16 mouse cellular contexts compared by ENCODE assay signal in genomic region chr17:26690236-26690635, GRCm38 (mm10). TPM values are rescaled to one million over a fixed set of nuclear protein-coding genes. Genes with fewer than 3 reads are reported as not detected.
DNase-seq lines count a peak whose midpoint lies in the region; ATAC-seq and TF ChIP-seq lines count a peak whose summit lies in the region.
"Had no signal": no experiment of that assay in that cellular context is flagged by ENCODE, and none has a peak within 500 bp of the region (broad histone marks: within the 10 kb centered on the region; RNA-seq: fewer than 3 reads in every experiment).

No protein-coding gene starts in this region.

- H3K27ac ChIP-seq in forebrain, embryonic 12.5 days: peak overlapping the region; percentile 70; the same call in 1 of the 2 replicates
- H3K27ac ChIP-seq in forebrain, embryonic 11.5 days (ENCODE audit: low read depth, low read length): no peak overlapping the region
- H3K27ac ChIP-seq in kidney, adult 2 months (ENCODE audit: insufficient read depth, low read depth, low read length): peak overlapping the region; percentile 63; the same call in 1 of the 2 replicates
- peak overlapping the region; percentile 23 for H3K27ac ChIP-seq in testis, adult 2 months (ENCODE audit: control insufficient read depth, insufficient read depth, low read depth, low read length)
- H3K27ac ChIP-seq: intestine, embryonic 15.5 days; macrophage had no signal

- 0 out of 2 replicates have a peak, but pooled peaks cover 2% of the 10 kb centered on the region for H3K36me3 ChIP-seq in forebrain, embryonic 12.5 days (replicated peaks)
- H3K36me3 ChIP-seq in forebrain, embryonic 11.5 days (ENCODE audit: control insufficient read depth, insufficient read depth, low read length): no peaks in the 10 kb centered on the region
- no peaks in the 10 kb centered on the region for H3K36me3 ChIP-seq in kidney, adult 2 months (ENCODE audit: control insufficient read depth, insufficient read depth, low read length)
- H3K36me3 ChIP-seq in testis, adult 2 months (ENCODE audit: control insufficient read depth, insufficient read depth, low read length): no peaks in the 10 kb centered on the region; the same call in 1 of the 2 replicates
- H3K36me3 ChIP-seq: intestine, embryonic 15.5 days had no signal

- H3K27me3 ChIP-seq in forebrain, embryonic 12.5 days: no peaks in the 10 kb centered on the region
- H3K27me3 ChIP-seq in forebrain, embryonic 11.5 days (ENCODE audit: control insufficient read depth, insufficient read depth, low read length): no peaks in the 10 kb centered on the region
- H3K27me3 ChIP-seq in kidney, adult 2 months (replicated peaks; ENCODE audit: control insufficient read depth, insufficient read depth, low read length): no peaks in the 10 kb centered on the region
- no peaks in the 10 kb centered on the region for H3K27me3 ChIP-seq in testis, adult 2 months (ENCODE audit: control insufficient read depth, insufficient read depth, low read length)
- H3K27me3 ChIP-seq: intestine, embryonic 15.5 days had no signal

- H3K4me1 ChIP-seq in forebrain, embryonic 12.5 days: peaks cover 5% of the 10 kb centered on the region; the same call in 1 of the 2 replicates
- no peaks in the 10 kb centered on the region for H3K4me1 ChIP-seq in forebrain, embryonic 11.5 days (replicated peaks; ENCODE audit: control insufficient read depth, insufficient read depth, low read length)
- peaks cover 19% of the 10 kb centered on the region for H3K4me1 ChIP-seq in kidney, adult 2 months (ENCODE audit: control insufficient read depth, insufficient read depth, low read length)
- peaks cover 3% of the 10 kb centered on the region; the same call in 1 of the 2 replicates for H3K4me1 ChIP-seq in testis, adult 2 months (ENCODE audit: control insufficient read depth, insufficient read depth, low read length)
- H3K4me1 ChIP-seq: intestine, embryonic 15.5 days had no signal

- TF ChIP-seq POLR2A in kidney, adult 2 months (IDR thresholded peaks at IDR 0.05; ENCODE audit: low read depth, low read length): no peak
- no peak for TF ChIP-seq POLR2A in testis, adult 2 months (IDR thresholded peaks at IDR 0.05; ENCODE audit: control insufficient read depth, low read depth, low read length)

- no peaks in the 10 kb centered on the region for H3K9me3 ChIP-seq in forebrain, embryonic 12.5 days
- H3K9me3 ChIP-seq in forebrain, embryonic 11.5 days (ENCODE audit: control insufficient read depth, low read length): no peaks in the 10 kb centered on the region
- H3K9me3 ChIP-seq: G1E; intestine, embryonic 15.5 days had no signal

- TF ChIP-seq CTCF in kidney, adult 2 months (conservative IDR thresholded peaks at IDR 0.05; ENCODE audit: insufficient read depth, insufficient read length, low read depth, low read length): no peak
- TF ChIP-seq CTCF in testis, adult 2 months (IDR thresholded peaks at IDR 0.05; ENCODE audit: control insufficient read depth, insufficient read depth, insufficient replicate concordance, low read depth, low read length): no peak

- no peak overlapping the region for H3K4me3 ChIP-seq in forebrain, embryonic 12.5 days (replicated peaks)
- H3K4me3 ChIP-seq in forebrain, embryonic 11.5 days (ENCODE audit: low read depth, low read length): no peak overlapping the region
- no peak overlapping the region for H3K4me3 ChIP-seq in kidney, adult 2 months (ENCODE audit: insufficient read depth, low read depth, low read length)
- no peak overlapping the region for H3K4me3 ChIP-seq in testis, adult 2 months (ENCODE audit: control insufficient read depth, low read depth, low read length)
- H3K4me3 ChIP-seq: intestine, embryonic 15.5 days had no signal

- DNase-seq in forebrain, embryonic 11.5 days (ENCODE audit: low spot score): no peak
- no peak for DNase-seq in kidney, adult 2 months
- DNase-seq in kidney, postnatal 10 days: no peak
- DNase-seq in testis, postnatal 14 days (ENCODE audit: low spot score): no peak
- no peak for DNase-seq in kidney, postnatal 25 days
- DNase-seq: adrenal gland, postnatal 10 days; heart, postnatal 14 days; kidney, postnatal 4 days; liver; lung, adult 2 months; right cerebral cortex, postnatal 14 days had no signal

- ATAC-seq in forebrain, embryonic 12.5 days (ENCODE audit: low FRiP score): no peak
- no peak for ATAC-seq in forebrain, embryonic 11.5 days (replicated peaks; ENCODE audit: low FRiP score)
- ATAC-seq: intestine, embryonic 15.5 days had no signal

- WGBS in forebrain, embryonic 12.5 days: 79% methylated on average over 5 of the region's 5 CpGs
- 82% methylated on average over 5 of the region's 5 CpGs for WGBS in forebrain, embryonic 11.5 days
- 78% methylated on average over 5 of the region's 5 CpGs for WGBS in kidney, adult 2 months

- no peak overlapping the region for H3K4me2 ChIP-seq in forebrain, embryonic 12.5 days
- no peak overlapping the region for H3K4me2 ChIP-seq in forebrain, embryonic 11.5 days (ENCODE audit: low read depth, low read length, severe bottlenecking)
- H3K4me2 ChIP-seq: intestine, embryonic 15.5 days had no signal

- H3K9ac ChIP-seq in forebrain, embryonic 12.5 days: no peak overlapping the region
- no peak overlapping the region for H3K9ac ChIP-seq in forebrain, embryonic 11.5 days (ENCODE audit: low read length)
- H3K9ac ChIP-seq: intestine, embryonic 15.5 days had no signal

RNA-seq across cellular contexts. Expression of gene Crebrf, which starts 25.2 kb away (rescaled TPM):
- polyA plus RNA-seq in forebrain, embryonic 12.5 days (2016; fragmentation: Nextera tagmentation; extraction: Ambion mirVana): 7.6 and 8.4 TPM in 2 replicates
- polyA plus RNA-seq in forebrain, embryonic 11.5 days (2014; fragmentation: Nextera tagmentation; extraction: Ambion mirVana): 2.8 TPM in 2 replicates
- polyA plus RNA-seq in kidney, adult 2 months (2012; rRNA removed): 7.4 and 9.1 TPM in 2 replicates
- 8.6 and 11.1 TPM in 2 replicates for polyA plus RNA-seq in testis, adult 2 months (2012; rRNA removed)

RNA-seq across cellular contexts. Expression of gene Atp6v0e, which starts 27.2 kb away (rescaled TPM):
- polyA plus RNA-seq in forebrain, embryonic 12.5 days (2016; fragmentation: Nextera tagmentation; extraction: Ambion mirVana): 94.5 and 104 TPM in 2 replicates
- polyA plus RNA-seq in forebrain, embryonic 11.5 days (2014; fragmentation: Nextera tagmentation; extraction: Ambion mirVana): 87.3 and 94.7 TPM in 2 replicates
- polyA plus RNA-seq in kidney, adult 2 months (2012; rRNA removed): 399 and 450 TPM in 2 replicates
- polyA plus RNA-seq in testis, adult 2 months (2012; rRNA removed): 81.1 and 101 TPM in 2 replicates
